Mouse (Mus musculus): ENCODE results near the gene Prpf6. TPM values are rescaled to one million over a fixed set of nuclear protein-coding genes. Genes with fewer than 3 reads are reported as not detected.
A peak's percentile ranks its signal among the peaks of the same experiment; 100 is the strongest.

The Prpf6 gene
- polyA plus RNA-seq, 1 experiment from 2014 or later: 74.5 TPM

DNA sequence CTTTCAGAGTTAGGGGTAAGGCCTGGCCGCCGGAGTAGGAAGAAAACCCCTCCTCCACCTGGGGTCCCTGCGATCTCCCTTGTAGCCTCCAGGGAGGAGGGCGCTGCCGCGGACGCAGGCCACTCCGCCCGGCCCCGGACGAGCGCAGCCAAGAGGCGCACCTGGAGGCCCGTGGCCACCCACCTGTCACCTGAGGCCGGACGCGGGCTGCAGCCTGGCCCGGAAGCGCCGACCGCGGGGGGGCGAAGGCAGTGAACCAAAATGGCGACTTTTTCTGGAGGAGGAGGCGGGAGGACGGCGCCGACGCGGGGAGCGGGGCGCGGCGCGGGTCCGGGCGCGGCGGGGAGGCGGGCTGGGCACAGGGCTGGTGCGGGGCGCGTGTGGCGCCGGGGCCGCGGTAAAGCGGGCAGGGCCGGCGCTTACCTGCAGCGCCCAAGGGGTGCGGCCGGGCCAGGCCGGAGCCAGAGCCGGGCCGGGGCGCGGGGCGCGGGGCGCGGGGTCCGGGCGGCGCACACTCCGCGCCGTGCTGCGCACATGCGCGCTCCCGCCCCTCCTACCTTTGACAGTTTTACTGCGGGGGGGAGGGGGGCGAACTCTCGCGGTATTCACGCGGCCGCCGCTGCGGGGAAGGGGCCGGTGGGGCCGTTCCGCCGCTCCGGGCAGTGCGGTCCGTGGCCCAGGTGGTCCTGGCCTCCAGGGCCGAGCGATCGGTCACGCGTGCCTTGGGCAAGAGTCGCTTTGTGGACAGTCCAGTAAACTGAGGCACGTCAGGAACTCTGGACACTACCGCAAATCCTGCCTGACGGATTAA, 768 bp downstream of the Prpf6 start, which contains the start of gene Zfp512b:
Gene Zfp512b, minus strand, starts transcription at position 573 of the 811 bp plus-strand sequence.
- peak within 1 kb of the TSS; percentile 96 for H3K4me3 ChIP-seq (replicated peaks; ENCODE audit: low read length)
- peak within 1 kb of the TSS; percentile 94 for H3K9ac ChIP-seq (replicated peaks; ENCODE audit: low read depth, low read length)
- H3K4me2 ChIP-seq (ENCODE audit: low read length): peak within 1 kb of the TSS; percentile 62
- peak within 1 kb of the TSS; percentile 82 for H3K27ac ChIP-seq (ENCODE audit: low read length)
- no peaks in the 10 kb centered on the region for H3K9me3 ChIP-seq (ENCODE audit: control insufficient read depth, low read length)
- under 1% methylated on average over 80 of the region's 97 CpGs for WGBS
- peaks cover 23% of the 10 kb centered on the region for H3K4me1 ChIP-seq (replicated peaks; ENCODE audit: control insufficient read depth, insufficient read depth, low read length)
- peaks cover 14% of the 10 kb centered on the region for H3K36me3 ChIP-seq (ENCODE audit: control insufficient read depth, insufficient read depth)
- peak; percentile 83 for ATAC-seq
- no peaks in the 10 kb centered on the region for H3K27me3 ChIP-seq (replicated peaks; ENCODE audit: control insufficient read depth, insufficient read depth, low read length)

DNA sequence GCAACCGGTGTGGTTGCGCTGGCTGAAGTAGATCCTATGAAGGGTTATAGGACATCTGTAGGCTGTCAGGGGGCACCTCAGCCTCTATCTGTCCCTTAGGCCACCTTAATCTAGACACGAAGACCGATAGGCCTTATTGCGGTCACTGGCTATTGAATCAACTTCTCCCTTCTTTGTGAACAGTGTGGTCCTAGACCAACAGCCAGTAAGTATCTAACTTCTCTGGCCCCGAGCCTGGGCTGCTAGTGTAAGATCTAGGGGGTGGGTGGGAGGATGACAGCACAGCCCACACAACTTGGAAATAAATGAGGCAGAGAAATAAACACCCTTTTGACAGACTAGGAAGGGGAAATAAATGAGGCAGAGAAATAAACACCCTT, 1.4 kb downstream of the Prpf6 start:
- no peaks in the 10 kb centered on the region for H3K27me3 ChIP-seq (replicated peaks; ENCODE audit: control insufficient read depth, insufficient read depth, low read length)
- WGBS: 6% methylated on average over 6 of the region's 6 CpGs
- peak overlapping the region; percentile 96 for H3K4me3 ChIP-seq (replicated peaks; ENCODE audit: low read length)
- H3K9me3 ChIP-seq (ENCODE audit: control insufficient read depth, low read length): no peaks in the 10 kb centered on the region
- peaks cover 10% of the 10 kb centered on the region for H3K36me3 ChIP-seq (ENCODE audit: control insufficient read depth, insufficient read depth)
- peaks cover 29% of the 10 kb centered on the region for H3K4me1 ChIP-seq (replicated peaks; ENCODE audit: control insufficient read depth, insufficient read depth, low read length)
- H3K4me2 ChIP-seq (ENCODE audit: low read length): peak overlapping the region; percentile 62
- ATAC-seq: peak; percentile 10; the same call in 1 of the 2 replicates
- peak overlapping the region; percentile 94 for H3K9ac ChIP-seq (replicated peaks; ENCODE audit: low read depth, low read length)
- peak overlapping the region; percentile 82 for H3K27ac ChIP-seq (ENCODE audit: low read length)

DNA sequence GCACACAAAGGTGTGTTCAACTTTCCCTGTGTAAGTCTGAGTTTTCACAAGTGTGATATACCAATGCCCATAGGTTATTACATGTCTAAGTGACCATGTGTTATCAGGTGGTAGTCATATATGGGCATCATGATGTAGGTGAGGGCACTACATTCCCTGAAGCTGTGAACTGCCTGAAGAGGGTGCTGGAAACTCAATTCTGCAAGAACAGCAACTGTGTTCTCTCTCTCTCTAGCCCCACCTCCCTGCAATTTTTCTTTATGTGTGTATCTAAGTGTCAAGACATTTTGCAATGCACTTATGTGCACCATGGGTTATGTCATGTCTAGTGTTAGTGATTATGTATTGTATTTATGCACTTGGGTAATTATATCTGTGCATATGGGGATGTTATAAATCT, 2.3 kb downstream of the Prpf6 start:
- Histone ChIP-seq H3K27ac (ENCODE audit: low read length) (no peak overlapping the region), H3K36me3 (ENCODE audit: control insufficient read depth, insufficient read depth) (peaks cover 6% of the 10 kb centered on the region), H3K9me3 (ENCODE audit: control insufficient read depth, low read length) (no peaks in the 10 kb centered on the region), H3K9ac (replicated peaks; ENCODE audit: low read depth, low read length) (no peak overlapping the region), H3K4me3 (replicated peaks; ENCODE audit: low read length) (no peak overlapping the region), H3K27me3 (replicated peaks; ENCODE audit: control insufficient read depth, insufficient read depth, low read length) (no peaks in the 10 kb centered on the region), H3K4me2 (ENCODE audit: low read length) (no peak overlapping the region), H3K4me1 (replicated peaks; ENCODE audit: control insufficient read depth, insufficient read depth, low read length) (peaks cover 33% of the 10 kb centered on the region)
- no peak for ATAC-seq

DNA sequence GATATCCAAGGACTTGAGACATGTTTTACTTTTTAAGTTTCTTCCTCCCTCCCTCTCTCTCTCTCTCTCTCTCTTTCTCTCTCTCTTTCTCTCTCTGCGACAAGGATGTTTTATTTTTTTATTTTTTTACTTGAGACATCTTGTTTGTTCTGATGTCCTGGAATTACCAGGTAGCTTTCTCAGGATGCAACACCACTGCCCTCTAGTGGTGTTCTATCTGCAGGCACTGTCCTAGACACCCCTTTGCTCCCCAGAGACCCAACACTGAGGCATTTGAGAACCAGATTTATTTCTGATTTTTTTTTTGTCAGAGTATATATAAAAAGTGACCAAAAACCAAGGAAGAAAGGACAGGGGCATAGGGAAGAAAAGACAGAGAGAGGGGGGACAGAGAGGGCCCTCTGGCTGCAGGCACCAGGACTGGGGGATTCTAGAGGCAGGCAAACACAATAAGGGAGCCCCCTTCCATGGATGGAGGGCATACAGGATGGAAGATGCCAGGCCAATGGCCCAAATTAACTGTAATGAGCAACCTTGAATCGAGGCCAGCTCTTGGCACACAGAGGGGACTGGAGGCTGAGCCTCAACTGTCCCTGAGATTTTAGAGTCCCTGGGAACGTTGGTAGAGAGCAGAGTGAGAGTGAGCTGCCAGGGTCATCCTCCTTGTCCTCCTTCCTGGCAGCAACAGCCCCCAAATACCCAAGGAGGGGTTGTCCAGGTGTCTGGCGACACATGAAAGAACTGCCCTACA, 3.5 kb downstream of the Prpf6 start:
- Histone ChIP-seq H3K9me3 (ENCODE audit: control insufficient read depth, low read length) (no peaks in the 10 kb centered on the region), H3K36me3 (ENCODE audit: control insufficient read depth, insufficient read depth) (peaks cover 2% of the 10 kb centered on the region; the same call in 1 of the 2 replicates), H3K9ac (replicated peaks; ENCODE audit: low read depth, low read length) (no peak overlapping the region), H3K27me3 (replicated peaks; ENCODE audit: control insufficient read depth, insufficient read depth, low read length) (no peaks in the 10 kb centered on the region), H3K4me2 (ENCODE audit: low read length) (no peak overlapping the region), H3K4me1 (replicated peaks; ENCODE audit: control insufficient read depth, insufficient read depth, low read length) (peaks cover 37% of the 10 kb centered on the region), H3K4me3 (replicated peaks; ENCODE audit: low read length) (no peak overlapping the region), H3K27ac (ENCODE audit: low read length) (no peak overlapping the region)
- no peak for ATAC-seq
- 60% methylated on average over 4 of the region's 4 CpGs for WGBS

DNA sequence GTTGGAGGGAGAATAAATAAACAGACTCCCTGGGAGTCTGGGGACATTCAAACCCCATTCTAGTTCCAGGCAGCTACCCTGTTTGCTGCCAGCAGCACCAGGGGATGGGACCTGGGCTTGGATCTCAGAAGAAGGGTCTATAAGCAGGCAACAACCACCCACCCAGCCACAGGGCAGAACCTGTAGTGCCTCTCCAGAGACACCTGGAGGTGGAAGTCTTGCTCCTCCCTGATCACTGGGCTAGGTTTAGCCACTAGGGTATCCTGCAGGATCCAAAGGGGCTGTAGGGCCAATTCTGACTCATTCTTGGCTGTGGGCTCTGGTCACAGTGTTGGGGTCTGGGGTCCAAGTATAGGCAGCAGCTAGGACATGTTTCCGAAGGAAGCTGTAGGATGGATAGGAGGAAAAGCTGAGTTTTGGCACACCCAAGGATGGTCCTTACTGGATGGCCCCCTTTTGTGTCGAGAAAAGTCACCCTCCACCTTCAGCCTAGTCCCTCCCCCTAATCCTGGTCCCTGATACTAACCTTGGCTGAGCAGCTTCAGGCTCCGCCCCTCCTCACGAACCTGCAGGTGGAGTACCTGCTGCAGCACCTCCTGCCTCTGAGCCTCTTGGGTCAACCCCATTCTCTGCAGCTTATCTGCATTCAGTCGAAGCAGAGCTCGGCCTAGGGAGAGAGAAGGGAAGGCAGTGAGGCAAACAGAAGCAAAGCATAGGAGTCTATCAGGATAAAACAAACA, 4.7 kb downstream of the Prpf6 start:
- 66% methylated on average over 6 of the region's 6 CpGs for WGBS
- Histone ChIP-seq H3K4me3 (replicated peaks; ENCODE audit: low read length) (no peak overlapping the region), H3K27ac (ENCODE audit: low read length) (no peak overlapping the region), H3K9me3 (ENCODE audit: control insufficient read depth, low read length) (no peaks in the 10 kb centered on the region), H3K9ac (replicated peaks; ENCODE audit: low read depth, low read length) (no peak overlapping the region), H3K4me2 (ENCODE audit: low read length) (no peak overlapping the region), H3K36me3 (ENCODE audit: control insufficient read depth, insufficient read depth) (no peaks in the 10 kb centered on the region), H3K4me1 (replicated peaks; ENCODE audit: control insufficient read depth, insufficient read depth, low read length) (peaks cover 31% of the 10 kb centered on the region), H3K27me3 (replicated peaks; ENCODE audit: control insufficient read depth, insufficient read depth, low read length) (no peaks in the 10 kb centered on the region)
- no peak for ATAC-seq

DNA sequence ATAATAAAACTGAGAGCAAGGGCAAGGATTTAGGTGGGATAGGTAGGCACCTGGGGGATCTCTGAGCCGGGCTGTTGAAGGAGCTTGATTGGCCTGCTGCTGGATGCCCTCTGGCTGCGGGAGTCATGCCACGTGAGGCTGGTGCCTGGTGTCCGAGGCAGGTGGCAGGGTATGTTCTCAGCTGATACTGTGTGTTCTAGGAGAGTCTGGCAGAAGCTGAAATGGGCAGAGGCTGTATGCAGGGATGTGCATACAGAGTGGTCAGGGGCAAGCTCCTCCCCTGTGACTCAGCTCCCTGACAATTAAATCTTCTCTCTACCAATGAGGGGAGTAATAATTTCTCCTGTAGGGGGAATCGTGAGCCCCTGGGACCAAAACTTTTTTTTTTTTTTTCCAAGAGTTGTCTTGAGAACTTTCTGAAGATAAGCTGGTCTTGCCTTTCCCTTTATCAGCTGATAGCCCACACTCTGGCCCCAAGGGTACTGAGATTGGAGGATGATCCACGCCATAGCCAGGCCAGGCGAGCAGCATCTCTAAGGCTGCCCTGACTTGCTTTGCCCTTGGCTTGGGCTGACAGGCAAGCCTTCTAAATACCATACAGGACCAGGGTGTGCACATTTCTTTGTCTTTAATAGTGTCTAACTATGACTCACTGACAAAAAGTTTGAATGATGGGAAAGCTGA, 5.9 kb downstream of the Prpf6 start:
- WGBS: 69% methylated on average over 7 of the region's 7 CpGs
- no peak overlapping the region for H3K9ac ChIP-seq (replicated peaks; ENCODE audit: low read depth, low read length)
- H3K36me3 ChIP-seq (ENCODE audit: control insufficient read depth, insufficient read depth): no peaks in the 10 kb centered on the region
- ATAC-seq: no peak
- H3K27me3 ChIP-seq (replicated peaks; ENCODE audit: control insufficient read depth, insufficient read depth, low read length): no peaks in the 10 kb centered on the region
- H3K4me1 ChIP-seq (replicated peaks; ENCODE audit: control insufficient read depth, insufficient read depth, low read length): peaks cover 34% of the 10 kb centered on the region
- H3K4me3 ChIP-seq (replicated peaks; ENCODE audit: low read length): no peak overlapping the region
- no peak overlapping the region for H3K27ac ChIP-seq (ENCODE audit: low read length)
- peak overlapping the region; percentile 85; the same call in 1 of the 2 replicates for H3K4me2 ChIP-seq (ENCODE audit: low read length)
- H3K9me3 ChIP-seq (ENCODE audit: control insufficient read depth, low read length): no peaks in the 10 kb centered on the region

DNA sequence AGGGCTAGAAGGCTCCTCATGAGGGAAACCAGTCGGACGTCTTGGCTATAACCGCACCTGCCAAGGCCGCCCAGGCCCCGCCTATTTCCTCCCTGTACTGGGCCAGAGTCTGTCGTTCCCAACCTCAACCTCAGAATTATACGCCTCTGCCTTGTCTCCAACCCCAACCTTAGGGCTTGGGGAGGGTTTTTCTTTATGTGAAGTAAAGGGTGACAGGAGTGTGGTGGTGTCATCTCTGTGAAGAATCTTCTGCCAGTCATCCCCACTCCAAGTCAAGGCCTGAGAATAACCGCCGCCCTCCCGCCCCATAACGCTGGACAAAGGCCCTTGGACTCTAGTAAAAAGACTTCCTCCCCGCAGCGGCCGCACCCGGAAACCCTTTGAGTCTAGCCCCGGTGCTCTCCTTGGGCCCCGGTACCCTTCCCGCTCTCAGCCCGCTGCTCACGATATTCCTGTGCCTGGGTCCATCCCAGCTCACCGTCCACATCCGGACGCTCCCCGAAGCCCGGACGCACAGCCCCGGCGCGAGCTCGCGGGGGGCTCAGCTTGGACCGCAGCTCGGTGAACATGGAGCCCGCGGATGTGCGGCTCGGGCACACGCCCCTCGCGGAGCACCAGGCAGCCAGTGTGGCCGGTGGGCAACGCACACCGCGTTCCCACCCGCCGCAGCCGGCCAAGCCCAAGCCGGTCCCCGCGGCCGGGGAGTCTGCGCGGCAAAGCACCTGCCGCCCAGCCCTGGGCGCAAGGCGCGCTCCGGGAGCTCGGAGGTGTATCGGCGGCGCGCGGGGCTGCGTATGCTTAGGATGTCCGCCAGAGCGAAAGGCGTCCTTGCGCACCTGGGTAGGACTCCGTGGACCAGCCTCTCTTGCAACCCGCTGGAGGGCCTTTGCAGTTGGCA, 7.0 kb downstream of the Prpf6 start, which contains the start of gene Samd10:
Gene Samd10, minus strand, starts transcription at position 759 of the 898 bp plus-strand sequence.
- Histone ChIP-seq H3K36me3 (ENCODE audit: control insufficient read depth, insufficient read depth) (no peaks in the 10 kb centered on the region), H3K4me3 (replicated peaks; ENCODE audit: low read length) (peak within 1 kb of the TSS; percentile 61), H3K4me2 (ENCODE audit: low read length) (peak within 1 kb of the TSS; percentile 85), H3K9ac (replicated peaks; ENCODE audit: low read depth, low read length) (peak within 1 kb of the TSS; percentile 95), H3K4me1 (replicated peaks; ENCODE audit: control insufficient read depth, insufficient read depth, low read length) (peaks cover 33% of the 10 kb centered on the region), H3K9me3 (ENCODE audit: control insufficient read depth, low read length) (no peaks in the 10 kb centered on the region), H3K27ac (ENCODE audit: low read length) (peak within 1 kb of the TSS; percentile 83), H3K27me3 (replicated peaks; ENCODE audit: control insufficient read depth, insufficient read depth, low read length) (no peaks in the 10 kb centered on the region)
- under 1% methylated on average over 71 of the region's 71 CpGs for WGBS
- ATAC-seq: peak; percentile 29

DNA sequence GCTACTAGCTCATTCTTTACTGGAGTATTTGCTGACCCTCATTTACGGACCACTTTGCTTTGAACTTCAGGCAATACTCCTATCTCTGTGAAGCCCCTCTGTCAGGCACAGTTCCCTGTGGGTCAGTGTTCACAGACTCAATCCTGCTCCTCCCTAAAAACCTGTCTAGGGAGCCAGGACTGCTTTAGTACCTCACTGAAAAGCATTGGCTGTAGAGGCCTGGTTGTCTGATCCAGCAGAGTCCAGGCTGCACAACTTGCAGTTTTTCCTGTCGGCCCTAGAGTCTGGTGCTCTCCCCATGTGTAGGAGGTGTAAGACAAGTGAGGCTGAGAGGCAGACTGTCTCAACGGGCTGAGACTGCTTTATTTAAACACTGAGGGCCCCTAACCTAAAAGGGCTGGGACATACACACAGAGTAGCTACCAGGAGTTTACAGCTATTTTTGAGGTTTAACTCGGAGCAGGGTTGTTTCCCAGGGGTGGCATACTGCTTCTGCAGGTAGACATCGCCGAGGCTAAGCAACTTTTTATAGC, 8.6 kb downstream of the Prpf6 start:
- Histone ChIP-seq H3K9ac (replicated peaks; ENCODE audit: low read depth, low read length) (peak overlapping the region; percentile 69; the same call in 1 of the 2 replicates), H3K4me1 (replicated peaks; ENCODE audit: control insufficient read depth, insufficient read depth, low read length) (peaks cover 33% of the 10 kb centered on the region), H3K27ac (ENCODE audit: low read length) (no peak overlapping the region), H3K4me2 (ENCODE audit: low read length) (peak overlapping the region; percentile 66), H3K27me3 (replicated peaks; ENCODE audit: control insufficient read depth, insufficient read depth, low read length) (no peaks in the 10 kb centered on the region), H3K4me3 (replicated peaks; ENCODE audit: low read length) (peak overlapping the region; percentile 97), H3K36me3 (ENCODE audit: control insufficient read depth, insufficient read depth) (no peaks in the 10 kb centered on the region), H3K9me3 (ENCODE audit: control insufficient read depth, low read length) (no peaks in the 10 kb centered on the region)
- WGBS: 66% methylated on average over 6 of the region's 6 CpGs
- ATAC-seq: no peak

Measured in forebrain, embryonic 16.5 days (tissue).